Mouse (Mus musculus): ENCODE measurements around the gene Lif. TPM values are rescaled to one million over a fixed set of nuclear protein-coding genes. Genes with fewer than 3 reads are reported as not detected.
A peak's percentile ranks its signal among the peaks of the same experiment; 100 is the strongest.

The Lif gene
- total RNA-seq (2021): under 1 TPM; 0.10 TPM
- long read RNA-seq, experiment 1: 0 reads
- long read RNA-seq, experiment 2: 0 reads

- no peak for DNase-seq
Measured at GRCm38 (mm10) chr11:4256846-4257607, at the start of gene Lif. Gene Lif, plus strand, starts transcription at chr11:4257557.

GRCm38 (mm10) chr11:4207655-4208054, 49.7 kb upstream of the Lif start:
- no peak for DNase-seq

- DNase-seq: no peak
Measured at GRCm38 (mm10) chr11:4209556-4209955, 47.8 kb upstream of the Lif start.

GRCm38 (mm10) chr11:4210786-4211185, 46.6 kb upstream of the Lif start:
- no peak for DNase-seq

- DNase-seq: no peak
Measured at GRCm38 (mm10) chr11:4213107-4213506, 44.2 kb upstream of the Lif start.

- no peak for DNase-seq
Measured at GRCm38 (mm10) chr11:4214572-4214971, 42.8 kb upstream of the Lif start.

- no peak for DNase-seq
Measured at GRCm38 (mm10) chr11:4215061-4215460, 42.3 kb upstream of the Lif start.

- DNase-seq: peak; percentile 82 to 92
Measured at GRCm38 (mm10) chr11:4216248-4217000, 40.9 kb upstream of the Lif start.

GRCm38 (mm10) chr11:4217914-4218629, 39.3 kb upstream of the Lif start, which contains the start of gene Castor1:
Gene Castor1, plus strand, starts transcription at chr11:4218225.
- DNase-seq: peak; percentile 94 to 98

- no peak for DNase-seq
Measured at GRCm38 (mm10) chr11:4218637-4219036, 38.7 kb upstream of the Lif start.

- DNase-seq: peak; percentile 89 to 91
Measured at GRCm38 (mm10) chr11:4219317-4219751, 38.0 kb upstream of the Lif start.

- no peak for DNase-seq
Measured at GRCm38 (mm10) chr11:4219908-4220307, 37.4 kb upstream of the Lif start.

GRCm38 (mm10) chr11:4220443-4221400, 36.6 kb upstream of the Lif start:
- DNase-seq: peak; percentile 79 to 92

- DNase-seq: no peak
Measured at GRCm38 (mm10) chr11:4222046-4222950, 35.1 kb upstream of the Lif start.

GRCm38 (mm10) chr11:4223393-4224188, 33.8 kb upstream of the Lif start:
- no peak for DNase-seq

GRCm38 (mm10) chr11:4224223-4224622, 33.1 kb upstream of the Lif start:
- DNase-seq: no peak

- DNase-seq: no peak
Measured at GRCm38 (mm10) chr11:4226569-4227325, 30.6 kb upstream of the Lif start.

- peak; percentile 70 to 72 for DNase-seq
Measured at GRCm38 (mm10) chr11:4228463-4228862, 28.9 kb upstream of the Lif start.

GRCm38 (mm10) chr11:4229841-4230240, 27.5 kb upstream of the Lif start:
- no peak for DNase-seq
